Mouse (Mus musculus) E14TG2a.4 (cell line): ENCODE data around the gene Hoxc5.

Experiments
- H3K27me3 ChIP-seq: 2 replicates; pipeline ENCODE4 v1.6.1; 2014; ENCODE audit warnings: low read length, control low read depth; ENCODE audit not compliant: insufficient read depth
- H3K36me3 ChIP-seq: 2 replicates; pipeline ENCODE4 v1.6.1; 2014; ENCODE audit warnings: low read length, control low read depth; ENCODE audit not compliant: insufficient read depth
- H3K4me1 ChIP-seq: replicated peaks from 2 replicates; pipeline ENCODE4 v1.6.1; 2014; ENCODE audit warnings: low read depth, low read length, control low read depth
- H3K4me3 ChIP-seq: replicated peaks from 2 replicates; pipeline ENCODE4 v1.5.1; 2014; ENCODE audit warnings: mild to moderate bottlenecking, low read length
- H3K9me3 ChIP-seq: 2 replicates; pipeline ENCODE4 v1.6.1; 2014; ENCODE audit warnings: low read length, control low read depth
- CTCF ChIP-seq: conservative IDR thresholded peaks from 2 replicates; pipeline ENCODE4 v1.5.1; 2014; ENCODE audit warnings: low read length
- NANOG ChIP-seq: IDR thresholded peaks from 2 replicates; pipeline ENCODE4 v1.6.1; 2014; ENCODE audit warnings: borderline replicate concordance, low read length, mixed read lengths
- POU5F1 ChIP-seq: IDR thresholded peaks from 2 replicates; pipeline ENCODE4 v1.6.1; 2014; ENCODE audit warnings: low read length, borderline replicate concordance

Hoxc5 gene

DNA sequence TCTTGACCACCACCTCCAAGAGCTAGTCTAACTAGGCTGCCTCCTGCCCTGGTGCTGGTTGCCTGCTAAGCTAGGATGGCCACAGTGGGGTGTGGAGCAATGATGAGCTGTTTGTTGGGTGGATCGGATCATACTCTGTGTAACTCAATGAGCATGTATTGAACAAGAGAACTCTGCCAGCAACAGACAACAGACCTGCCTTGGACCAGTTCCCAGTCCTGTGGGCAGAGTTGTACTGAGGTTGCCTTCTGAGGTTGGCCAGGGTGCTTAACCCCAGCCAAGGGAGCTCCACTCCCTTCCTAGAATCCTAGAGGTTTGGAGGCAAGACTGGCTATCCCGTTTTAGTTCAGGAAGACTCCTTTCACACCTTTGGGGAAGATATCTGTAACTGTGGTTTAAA lies 89.2 kb downstream of the Hoxc5 start:
- TF ChIP-seq NANOG (no peak), POU5F1 (no peak), CTCF (no peak)

DNA sequence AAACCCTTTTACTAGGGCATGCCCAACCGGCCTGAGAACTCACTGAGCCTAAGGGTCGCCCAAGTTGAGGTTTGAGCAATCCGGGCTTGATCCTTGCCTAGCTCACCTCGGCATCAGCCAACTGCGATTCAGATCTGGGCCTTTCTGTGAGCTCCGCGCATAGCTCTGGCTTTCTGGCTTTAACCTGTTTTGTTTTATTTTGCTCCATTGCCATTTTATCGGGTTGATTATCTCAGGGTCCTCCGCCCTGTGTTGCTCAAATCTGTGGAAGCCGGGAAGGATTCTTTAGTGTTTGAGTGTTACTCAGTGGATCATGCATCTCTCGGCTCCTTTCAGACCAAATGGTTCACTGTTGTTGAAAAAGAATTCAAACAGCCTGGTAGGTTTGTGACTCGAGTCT lies 91.5 kb downstream of the Hoxc5 start:
- Histone ChIP-seq H3K36me3 (no peaks in the 10 kb centered on the region), H3K9me3 (no peaks in the 10 kb centered on the region), H3K4me1 (peaks cover 23% of the 10 kb centered on the region), H3K27me3 (peaks cover 91% of the 10 kb centered on the region), H3K4me3 (no peak overlapping the region)
- TF ChIP-seq CTCF (no peak), POU5F1 (no peak), NANOG (no peak)

More for the DNA sequence above, 89.2 kb downstream of the Hoxc5 start:
- Histone ChIP-seq H3K27me3 (peaks cover 84% of the 10 kb centered on the region), H3K36me3 (no peaks in the 10 kb centered on the region), H3K4me1 (peaks cover 21% of the 10 kb centered on the region), H3K4me3 (no peak overlapping the region), H3K9me3 (no peaks in the 10 kb centered on the region)

DNA sequence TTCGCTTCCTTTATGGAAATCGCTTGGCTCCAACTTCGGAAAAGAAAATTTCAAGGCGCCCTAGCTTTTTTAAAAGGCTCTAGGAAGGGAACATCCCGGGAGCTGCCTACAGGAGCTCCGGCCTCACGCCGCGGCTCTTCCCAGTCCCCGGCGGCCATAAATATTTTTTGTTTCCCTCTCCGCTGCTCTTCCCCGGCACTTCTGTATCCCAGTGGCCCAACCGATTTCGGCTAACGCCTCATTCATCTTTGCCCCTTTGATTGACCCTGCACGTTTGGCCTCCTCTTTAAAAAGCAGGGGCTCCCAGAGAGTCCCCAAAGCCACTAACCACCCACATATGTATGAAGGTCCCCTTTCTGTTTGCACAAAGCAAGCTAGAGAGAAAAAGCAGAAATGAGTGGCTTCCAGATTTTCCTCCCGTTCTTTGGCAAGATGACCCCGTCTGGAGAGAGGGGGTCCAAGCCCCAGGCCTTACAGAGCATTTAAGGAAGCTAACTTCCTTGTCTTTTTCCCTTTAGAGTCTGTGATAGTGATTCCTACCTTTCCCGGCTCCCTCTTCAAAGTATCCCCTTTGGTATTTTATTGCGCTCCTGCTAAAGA lies 92.2 kb downstream of the Hoxc5 start:
- Histone ChIP-seq H3K36me3 (no peaks in the 10 kb centered on the region), H3K27me3 (peaks cover 92% of the 10 kb centered on the region), H3K9me3 (no peaks in the 10 kb centered on the region), H3K4me3 (0 out of 2 replicates have a peak overlapping the region, but pooled peaks have one; percentile 13), H3K4me1 (peaks cover 23% of the 10 kb centered on the region)
- TF ChIP-seq CTCF, result no peak
- TF ChIP-seq NANOG, result no peak
- TF ChIP-seq POU5F1, result no peak

DNA sequence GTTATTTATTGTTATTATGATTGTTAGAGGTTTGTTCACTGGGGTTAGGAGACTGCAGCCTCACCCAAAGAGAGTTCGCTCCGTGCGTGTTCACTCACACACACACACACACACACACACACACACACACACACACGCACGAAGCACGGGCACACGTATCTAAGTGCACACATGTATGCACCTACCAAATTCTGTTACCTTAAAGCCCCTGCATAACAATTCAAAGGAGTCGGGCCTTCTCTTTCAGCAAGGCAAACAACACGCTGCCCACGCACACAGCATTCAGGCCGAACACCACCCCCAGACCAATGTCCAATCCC lies 92.7 kb downstream of the Hoxc5 start:
- TF ChIP-seq POU5F1, result no peak
- TF ChIP-seq CTCF, result no peak
- TF ChIP-seq NANOG, result no peak
- H3K4me3 ChIP-seq, result no peak overlapping the region
- peaks cover 23% of the 10 kb centered on the region for H3K4me1 ChIP-seq
- H3K27me3 ChIP-seq, result peaks cover 93% of the 10 kb centered on the region
- no peaks in the 10 kb centered on the region for H3K36me3 ChIP-seq
- no peaks in the 10 kb centered on the region for H3K9me3 ChIP-seq

DNA sequence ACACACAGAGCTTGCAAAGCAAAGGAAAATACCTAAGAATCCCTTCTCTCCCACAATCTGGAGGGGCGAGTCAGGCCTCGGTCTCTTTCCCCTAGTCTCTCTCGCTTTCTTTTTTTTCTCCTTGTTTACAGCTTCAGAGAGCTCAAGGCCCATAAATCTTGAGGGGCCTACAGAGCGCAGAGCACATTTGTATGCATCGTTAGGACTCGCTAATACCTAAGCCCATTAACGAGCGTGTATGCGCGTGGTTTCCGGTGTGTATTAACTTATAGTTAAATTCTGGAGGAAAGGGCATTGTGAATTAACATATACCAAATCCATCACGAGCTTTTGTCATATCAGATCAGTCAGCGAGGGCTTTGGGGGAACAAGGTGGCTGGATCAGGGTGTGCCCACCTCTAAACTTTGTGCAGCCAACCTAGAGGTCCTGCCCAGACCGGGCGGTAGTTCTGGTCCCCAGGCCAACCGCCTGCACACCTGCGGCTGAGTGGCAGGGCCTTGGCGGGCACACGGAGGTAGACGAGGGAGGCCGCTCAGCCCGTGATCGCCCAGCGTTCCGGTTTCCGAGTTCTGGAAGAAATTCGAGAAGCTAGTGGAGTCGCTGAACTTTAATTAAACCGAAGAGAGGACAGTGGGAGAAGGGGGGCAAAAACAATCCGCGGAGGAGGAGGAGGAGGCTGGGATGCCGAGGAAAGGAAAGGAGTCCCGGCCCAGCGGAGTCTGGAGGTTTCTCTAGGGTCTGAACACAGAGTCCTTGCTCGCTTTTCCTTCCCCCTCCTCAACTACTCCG lies 93.3 kb downstream of the Hoxc5 start:
- Histone ChIP-seq H3K9me3 (no peaks in the 10 kb centered on the region), H3K27me3 (peaks cover 93% of the 10 kb centered on the region), H3K4me3 (peak overlapping the region; percentile 58), H3K36me3 (no peaks in the 10 kb centered on the region), H3K4me1 (peaks cover 23% of the 10 kb centered on the region)
- TF ChIP-seq CTCF (no peak), NANOG (no peak), POU5F1 (no peak)

DNA sequence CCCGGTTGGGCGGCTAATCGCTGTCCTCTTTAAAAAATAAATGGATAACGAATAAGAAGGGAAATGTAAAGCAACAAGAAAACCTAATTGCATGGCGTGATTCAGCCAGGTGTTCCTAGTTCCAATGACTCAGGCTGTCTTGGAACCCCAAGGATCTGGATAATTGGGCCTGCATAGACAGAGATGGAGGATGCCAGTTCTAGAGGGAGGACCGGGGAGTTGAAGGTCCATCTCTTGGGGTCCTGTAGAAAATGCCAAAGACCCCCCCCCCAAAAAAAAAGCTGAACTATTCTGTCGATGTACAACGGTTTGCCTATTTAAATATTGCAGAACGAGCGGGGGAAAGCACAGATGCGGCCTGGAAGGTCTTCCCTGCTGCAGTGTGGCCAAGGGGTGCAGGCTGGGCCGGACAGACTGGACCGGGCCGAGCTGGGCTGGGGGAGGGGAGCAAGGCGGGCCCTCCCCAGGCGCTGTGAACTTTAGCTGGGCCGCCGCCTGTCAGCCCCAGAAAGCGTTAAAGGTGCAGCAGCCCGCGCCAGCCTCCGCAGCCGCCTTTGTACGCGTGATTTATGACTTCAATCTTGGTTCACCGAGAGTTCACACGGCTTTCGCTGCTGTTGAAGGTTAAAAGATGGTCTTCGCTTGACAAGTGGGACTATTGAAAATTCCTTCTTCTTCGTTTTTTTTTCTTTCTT lies 94.0 kb downstream of the Hoxc5 start:
- peaks cover 94% of the 10 kb centered on the region for H3K27me3 ChIP-seq
- no peaks in the 10 kb centered on the region for H3K9me3 ChIP-seq
- TF ChIP-seq CTCF (no peak), NANOG (no peak), POU5F1 (no peak)
- H3K4me3 ChIP-seq, result peak overlapping the region; percentile 58
- H3K4me1 ChIP-seq, result peaks cover 23% of the 10 kb centered on the region
- no peaks in the 10 kb centered on the region for H3K36me3 ChIP-seq

DNA sequence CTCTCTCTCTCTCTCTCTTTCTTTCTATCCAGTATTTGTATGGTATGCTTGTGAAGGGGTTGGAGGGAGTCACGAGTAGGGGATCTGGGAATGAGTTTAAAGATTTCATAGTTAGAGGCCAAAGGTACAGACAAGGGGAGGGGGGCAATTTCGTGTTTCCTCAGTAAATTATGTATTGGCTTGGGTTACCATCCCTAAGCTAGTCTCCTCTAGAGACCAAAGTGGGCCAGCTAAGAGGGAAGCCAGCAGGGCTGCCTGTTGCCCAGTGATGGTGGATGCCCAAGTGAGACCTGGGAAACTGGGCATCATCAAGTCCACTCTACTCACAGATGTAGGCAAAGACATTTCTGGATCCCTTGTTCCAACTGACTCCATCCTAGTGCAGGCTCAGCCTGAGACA lies 94.7 kb downstream of the Hoxc5 start:
- H3K4me3 ChIP-seq, result no peak overlapping the region
- no peaks in the 10 kb centered on the region for H3K9me3 ChIP-seq
- TF ChIP-seq NANOG, result no peak
- no peak for TF ChIP-seq CTCF
- TF ChIP-seq POU5F1, result no peak
- peaks cover 23% of the 10 kb centered on the region for H3K4me1 ChIP-seq
- peaks cover 94% of the 10 kb centered on the region for H3K27me3 ChIP-seq
- H3K36me3 ChIP-seq, result no peaks in the 10 kb centered on the region

DNA sequence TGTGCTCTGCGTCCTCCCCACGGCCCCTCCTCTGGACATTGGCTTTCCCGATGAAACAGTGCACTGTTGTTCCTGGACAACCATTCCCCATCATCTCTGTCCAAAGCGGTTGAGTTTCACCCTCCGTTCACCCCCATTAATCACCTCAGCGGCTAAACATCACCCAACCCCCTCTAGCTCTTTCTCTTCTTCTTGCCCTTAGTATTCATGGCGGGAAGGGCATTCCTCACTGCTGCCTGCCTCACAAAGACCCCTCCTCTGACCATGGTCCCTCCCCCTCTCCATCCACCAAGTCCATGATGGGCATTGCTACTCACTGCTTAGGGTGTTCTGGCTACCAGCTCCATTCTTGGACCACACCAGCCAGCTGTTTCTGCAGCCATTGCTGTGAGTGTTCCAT lies 98.4 kb downstream of the Hoxc5 start:
- no peaks in the 10 kb centered on the region for H3K9me3 ChIP-seq
- peaks cover 98% of the 10 kb centered on the region for H3K27me3 ChIP-seq
- H3K4me3 ChIP-seq, result no peak overlapping the region
- H3K36me3 ChIP-seq, result no peaks in the 10 kb centered on the region
- TF ChIP-seq CTCF, result no peak
- TF ChIP-seq POU5F1, result no peak
- TF ChIP-seq NANOG, result no peak
- peaks cover 18% of the 10 kb centered on the region for H3K4me1 ChIP-seq
